Mouse (Mus musculus) spleen, postnatal 36 days (tissue): ENCODE results near the gene Fstl4.
"Not testable (repeated sequence)": the region's sequence is repeated elsewhere in the genome, so short reads cannot be mapped to it uniquely, and the experiment has no call there.

Source experiments
- DNase-seq, 2 experiments: peaks; one replicate each; pipeline ENCODE4 v3.0.0; 2022; ENCODE audit warnings: low spot score in 2 of 2, mixed read lengths in 1 of 2

Fstl4 gene

DNA sequence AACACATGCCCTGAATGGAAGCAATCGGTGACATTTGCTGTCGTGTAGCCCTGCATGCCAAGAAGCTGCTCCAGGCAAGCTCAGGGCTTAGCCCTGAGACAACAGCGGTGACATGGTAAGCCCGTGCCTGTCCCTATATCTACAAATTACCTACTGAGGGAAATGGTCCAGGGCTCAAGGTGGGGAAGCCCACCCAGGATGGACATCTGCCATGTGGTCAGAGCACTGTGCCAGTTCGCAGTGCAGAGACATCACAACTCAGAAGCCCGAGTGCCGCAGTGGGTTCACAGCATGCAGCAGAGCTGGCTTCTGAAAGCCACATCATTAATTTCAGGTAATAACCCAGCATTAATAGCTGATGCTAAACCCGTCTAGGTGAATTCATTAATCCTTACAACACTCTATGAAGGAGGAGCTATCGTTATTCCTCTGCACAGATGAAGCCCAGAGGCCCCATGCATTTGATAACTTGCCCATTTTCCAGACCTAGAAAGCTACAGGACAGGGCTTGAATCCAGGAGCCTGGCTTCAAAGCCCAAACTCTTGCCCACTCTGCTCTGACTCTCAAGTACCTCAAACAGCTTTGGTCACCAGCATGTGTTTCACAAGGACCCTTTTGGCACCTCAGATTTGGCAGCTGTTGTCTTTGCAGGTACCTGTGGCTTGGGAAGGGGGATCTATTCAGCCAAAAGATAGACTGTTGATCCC lies 321.6 kb downstream of the Fstl4 start:
- DNase-seq = no peak

- DNase-seq = not testable (repeated sequence)
Measured at GRCm38 (mm10) chr11:53087896-53088295, 323.5 kb downstream of the Fstl4 start.

DNA sequence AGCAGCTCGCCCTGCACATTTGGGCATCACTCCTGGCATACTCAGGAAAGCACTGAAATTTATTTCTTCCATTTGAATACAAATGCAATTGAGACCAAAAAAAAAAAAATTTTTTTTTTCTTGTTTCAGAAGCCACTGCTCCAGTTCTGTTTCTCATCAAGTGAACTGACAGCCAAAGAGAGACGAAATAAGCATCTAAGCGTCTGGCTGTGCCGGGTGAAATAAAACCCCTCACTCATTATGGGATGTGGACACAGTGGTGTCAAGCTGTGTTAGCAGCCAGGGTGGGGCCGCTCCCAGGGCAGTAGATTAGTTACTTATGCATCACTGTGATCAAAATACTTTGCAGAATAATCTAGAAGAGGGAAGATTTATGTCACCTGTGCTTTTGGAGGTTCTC lies 327.2 kb downstream of the Fstl4 start:
- DNase-seq = no peak

DNA sequence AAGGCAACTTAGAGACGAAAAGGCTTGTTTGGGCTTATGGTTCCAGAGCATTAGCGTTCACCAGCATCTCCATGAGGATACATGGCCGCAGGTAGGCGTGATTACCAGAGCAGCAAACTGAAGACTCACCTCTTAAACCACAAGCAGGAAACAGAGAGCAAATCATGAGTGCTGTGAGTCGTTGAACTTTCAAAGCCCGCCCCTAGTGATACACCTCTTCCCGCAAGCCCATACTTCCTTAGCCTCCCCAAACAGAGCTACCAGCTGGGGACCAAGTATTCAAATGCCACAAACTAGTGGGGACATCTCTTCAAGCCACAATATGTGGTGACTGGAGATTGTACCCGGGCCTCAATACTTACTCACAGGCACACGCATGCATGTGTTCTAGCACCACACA lies 332.4 kb downstream of the Fstl4 start:
- no peak for DNase-seq

GRCm38 (mm10) chr11:53097331-53097730 lies 332.9 kb downstream of the Fstl4 start:
- no peak for DNase-seq

DNA sequence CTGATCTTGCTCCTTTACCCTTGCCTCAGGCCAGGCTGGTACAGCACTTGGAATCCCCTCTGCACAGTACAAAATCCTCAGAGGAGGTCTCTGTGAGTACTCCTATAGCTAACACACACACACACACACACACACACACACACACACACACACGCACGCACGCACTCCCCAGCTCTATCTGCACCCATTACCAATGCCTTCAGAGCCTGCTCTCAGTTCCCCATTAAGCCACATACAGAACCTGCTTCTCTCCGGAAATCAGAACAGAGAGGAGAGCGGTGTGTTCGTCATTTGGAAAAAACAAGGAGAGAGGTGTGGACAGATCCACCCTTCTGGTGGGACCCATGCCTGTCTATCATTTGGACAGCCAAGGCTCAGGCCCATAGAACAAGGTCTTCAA lies 333.4 kb downstream of the Fstl4 start:
- DNase-seq = no peak

DNA sequence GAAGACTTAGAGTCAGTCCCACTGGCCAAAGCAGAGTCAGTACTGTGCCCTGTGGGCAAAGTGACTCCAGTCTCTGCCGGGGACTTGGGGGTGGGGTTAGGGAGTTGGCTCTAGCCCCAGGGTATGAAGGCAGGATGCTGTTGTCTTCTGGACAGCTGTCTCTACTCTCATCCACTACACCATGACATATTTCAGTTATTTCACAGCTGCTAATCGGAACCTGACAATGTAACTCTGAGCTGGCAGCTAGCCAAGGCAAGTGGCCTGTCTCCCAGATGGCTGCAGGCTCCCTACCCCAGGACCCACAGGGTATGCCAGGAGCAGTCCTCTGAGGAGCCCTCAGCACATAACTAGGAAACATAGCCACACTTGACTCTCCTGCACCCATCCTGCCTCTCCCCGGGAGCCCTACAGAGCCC lies 334.4 kb downstream of the Fstl4 start:
- no peak for DNase-seq

- DNase-seq = no peak
Measured at GRCm38 (mm10) chr11:53099322-53099721, 334.9 kb downstream of the Fstl4 start.

- DNase-seq = no peak
Measured at GRCm38 (mm10) chr11:53101732-53102131, 337.3 kb downstream of the Fstl4 start.

DNA sequence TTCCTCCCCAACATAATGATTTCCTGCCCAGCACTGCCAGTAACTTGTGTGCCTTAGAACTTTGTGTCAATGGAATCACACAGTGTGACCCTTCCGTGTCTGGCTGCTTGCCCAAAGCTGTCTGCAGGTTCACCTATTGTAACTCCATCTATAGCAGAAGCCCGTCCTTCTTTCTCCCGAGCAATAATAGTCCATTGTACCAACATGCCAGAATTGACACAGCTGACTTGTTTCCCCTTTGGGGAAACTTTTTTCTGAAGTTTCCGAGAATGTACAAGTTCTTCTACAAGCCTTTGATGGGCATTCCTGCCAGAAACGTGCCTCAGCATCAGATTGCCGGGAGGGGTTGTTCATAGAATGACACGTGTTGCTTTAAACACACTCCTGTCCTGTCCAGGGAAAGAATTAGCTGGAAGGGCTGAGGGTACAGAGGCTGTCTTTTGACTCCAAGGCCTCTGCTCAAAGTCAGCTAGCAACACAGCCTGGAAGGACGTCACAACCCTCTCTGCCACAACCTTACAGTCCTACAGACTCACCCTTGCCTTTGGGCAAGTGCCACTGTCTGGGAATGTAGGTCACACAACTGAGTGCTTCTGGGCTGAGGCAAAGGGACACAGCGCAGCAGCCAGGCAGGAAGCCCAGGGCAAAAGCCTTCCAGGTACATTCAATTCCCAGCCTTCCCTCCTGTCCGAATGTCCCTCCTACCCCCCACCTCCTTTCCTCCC lies 339.3 kb downstream of the Fstl4 start:
- no peak for DNase-seq

DNA sequence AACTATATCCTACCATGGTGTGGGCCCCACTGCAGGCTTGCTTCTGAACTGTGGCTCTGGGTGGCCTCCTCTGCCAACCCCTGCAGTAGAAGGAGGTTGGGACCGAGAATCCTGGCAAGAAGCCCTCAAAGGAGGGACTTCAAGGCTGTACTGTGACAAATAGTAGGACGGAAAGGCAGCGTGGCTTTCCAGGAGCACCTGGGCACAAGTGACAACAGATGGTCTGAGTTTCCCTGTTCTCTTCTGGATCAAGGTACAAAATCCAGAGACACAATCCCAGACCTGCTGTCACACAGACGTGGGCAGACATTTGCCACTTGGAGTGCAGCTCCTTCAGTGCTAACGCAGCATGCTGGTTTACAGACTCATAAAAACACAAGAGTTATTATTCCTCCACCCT lies 343.3 kb downstream of the Fstl4 start:
- DNase-seq = no peak

DNA sequence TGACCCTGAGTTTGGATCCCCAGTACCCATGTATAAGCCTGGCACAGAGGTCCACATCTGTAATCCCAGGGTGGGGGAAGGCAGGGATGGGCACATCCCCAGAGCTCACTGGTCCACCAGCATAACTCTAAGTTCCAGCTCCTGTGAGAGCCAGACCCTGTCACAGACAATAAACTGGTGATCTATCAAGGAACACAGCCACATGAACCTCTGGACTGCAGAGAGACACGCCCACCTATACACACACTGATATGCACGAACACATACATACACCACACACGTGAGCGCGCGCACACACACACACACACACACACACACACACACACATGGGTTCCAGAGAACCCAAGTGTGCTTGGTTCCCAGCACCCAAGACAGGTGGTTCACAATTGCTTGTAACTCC lies 344.4 kb downstream of the Fstl4 start:
- DNase-seq = no peak

DNA sequence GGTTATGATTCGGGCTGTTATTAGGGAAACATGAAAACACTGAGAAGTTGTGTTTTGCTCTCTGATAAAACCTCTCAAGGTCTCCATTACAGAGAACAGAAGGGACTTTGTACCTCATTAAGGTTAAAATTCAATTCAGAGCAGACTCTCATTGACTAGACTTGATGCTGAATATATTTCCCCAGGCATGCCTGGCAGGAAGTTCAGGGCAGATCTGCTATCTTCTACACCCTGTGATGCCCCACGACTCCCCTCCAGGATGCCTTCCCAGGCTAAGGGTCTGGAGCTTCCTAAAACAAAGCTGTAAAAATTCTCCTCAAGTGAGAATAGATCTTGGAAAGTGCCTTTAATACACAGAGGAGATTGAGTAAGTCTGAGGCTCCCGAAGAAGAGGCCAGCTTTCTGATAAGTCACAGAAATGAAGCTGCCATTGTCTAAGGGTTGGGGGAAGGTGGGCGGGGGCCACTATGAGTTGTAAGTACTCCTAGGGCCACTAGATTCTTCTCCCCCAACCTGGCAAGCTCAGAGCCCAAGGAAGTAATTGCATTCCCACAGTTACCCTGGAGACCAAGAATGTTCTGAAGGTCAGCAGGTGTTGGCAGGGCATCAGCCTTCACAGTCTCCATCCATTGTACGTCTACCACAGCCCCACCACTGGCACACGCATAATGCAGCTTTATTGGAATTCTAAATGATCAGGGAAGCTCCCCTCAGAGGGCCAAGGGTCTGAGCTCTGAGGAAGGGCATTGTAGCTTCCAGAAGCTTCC lies 345.4 kb downstream of the Fstl4 start:
- no peak for DNase-seq

GRCm38 (mm10) chr11:53115711-53116110 lies 351.3 kb downstream of the Fstl4 start:
- no peak for DNase-seq

DNA sequence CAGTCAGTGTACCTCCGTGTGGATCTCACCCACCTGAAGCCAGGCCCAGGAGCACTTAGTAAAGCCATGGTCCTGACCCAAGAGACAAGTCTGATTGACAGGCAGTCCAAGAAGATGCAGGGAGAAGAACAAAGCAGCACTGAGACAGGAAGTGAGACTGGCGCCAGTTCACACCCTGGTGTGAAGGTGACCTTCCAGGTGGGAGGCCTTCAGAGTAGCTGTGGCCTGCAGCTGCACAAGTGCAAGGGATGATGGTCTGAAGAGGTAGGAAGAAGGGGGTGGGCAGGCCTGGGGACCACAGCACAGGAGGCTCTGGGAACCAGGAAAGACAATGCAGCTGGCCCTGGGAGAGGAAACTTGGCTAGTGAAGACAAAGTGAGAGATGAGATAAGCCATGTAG lies 351.9 kb downstream of the Fstl4 start:
- no peak for DNase-seq

GRCm38 (mm10) chr11:53118226-53118965 lies 354.0 kb downstream of the Fstl4 start:
- DNase-seq = no peak

DNA sequence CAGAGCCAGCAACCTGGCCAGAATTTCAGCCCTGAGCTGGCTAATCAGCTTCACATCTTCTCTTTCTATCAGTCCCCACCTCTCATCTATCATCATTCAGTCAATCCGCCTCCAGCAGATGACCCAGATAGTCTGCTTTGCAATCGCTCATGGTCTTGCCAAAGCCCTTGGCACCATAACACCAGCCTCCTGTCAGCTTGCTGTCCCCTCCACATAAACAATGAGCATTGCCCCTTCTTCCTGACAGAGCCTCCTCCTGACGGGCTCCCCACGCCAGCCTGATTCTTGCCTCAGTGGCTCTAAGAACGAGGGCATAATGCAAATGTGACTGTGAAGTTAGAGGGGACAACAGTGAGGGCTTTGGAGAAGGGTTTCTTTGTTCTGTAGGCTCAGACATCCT lies 355.5 kb downstream of the Fstl4 start:
- DNase-seq = no peak

DNA sequence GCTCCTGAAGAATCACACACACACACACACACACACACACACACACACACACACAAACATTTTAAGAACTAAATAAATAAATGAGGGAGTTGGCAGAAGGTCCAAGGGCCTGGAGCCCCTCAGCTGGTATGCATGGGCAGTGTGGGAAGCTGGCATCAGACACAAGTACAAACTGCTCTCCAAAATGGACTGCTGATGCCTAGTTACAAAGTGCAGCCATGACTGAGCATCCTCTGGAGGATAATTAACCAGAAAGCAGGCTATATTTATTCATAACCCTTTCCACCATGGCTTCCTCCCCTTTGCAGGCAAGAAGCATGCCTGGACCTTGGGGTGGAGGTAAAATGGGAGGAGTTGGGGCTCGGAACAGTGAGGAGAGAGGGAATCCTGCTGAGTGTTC lies 356.8 kb downstream of the Fstl4 start:
- no peak for DNase-seq

DNA sequence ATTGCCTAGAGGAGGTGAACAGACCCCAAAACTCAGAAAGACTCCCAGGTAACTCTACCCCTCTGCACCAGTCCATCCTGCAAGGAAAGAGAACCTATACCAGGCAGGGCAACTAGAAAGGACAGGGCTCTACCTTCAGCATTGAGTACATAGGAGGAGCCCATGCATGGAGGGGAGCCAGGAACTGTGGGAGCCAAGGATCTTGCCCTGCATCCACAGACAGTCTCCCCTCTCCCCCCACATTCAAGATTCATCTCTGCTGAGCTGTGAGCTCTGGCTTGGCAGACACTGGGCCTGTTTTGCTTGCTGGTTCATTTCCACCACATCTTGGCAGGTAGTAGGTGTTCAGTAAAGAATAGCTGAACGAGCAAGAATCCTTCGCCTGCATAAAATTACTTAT lies 360.4 kb downstream of the Fstl4 start:
- DNase-seq = no peak

DNA sequence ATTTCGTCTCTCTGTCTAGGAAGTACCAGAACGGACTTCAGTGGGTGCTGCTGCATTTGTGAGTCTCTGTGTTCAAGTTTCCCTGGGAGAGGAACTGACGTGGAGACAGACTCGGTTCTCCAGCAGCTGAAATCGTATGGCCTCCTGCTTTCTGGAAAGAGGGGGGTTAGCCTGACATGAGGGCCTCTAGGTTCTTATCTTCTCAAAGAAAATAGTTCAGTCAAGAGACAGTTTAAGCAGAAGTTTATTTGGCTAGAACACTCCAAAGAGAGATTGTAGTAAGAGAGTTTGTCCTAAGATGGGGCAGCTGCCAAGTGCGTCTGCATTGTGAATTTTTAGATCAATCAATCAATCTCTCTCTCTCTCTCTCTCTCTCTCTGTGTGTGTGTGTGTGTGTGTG lies 362.2 kb downstream of the Fstl4 start:
- DNase-seq = no peak

DNA sequence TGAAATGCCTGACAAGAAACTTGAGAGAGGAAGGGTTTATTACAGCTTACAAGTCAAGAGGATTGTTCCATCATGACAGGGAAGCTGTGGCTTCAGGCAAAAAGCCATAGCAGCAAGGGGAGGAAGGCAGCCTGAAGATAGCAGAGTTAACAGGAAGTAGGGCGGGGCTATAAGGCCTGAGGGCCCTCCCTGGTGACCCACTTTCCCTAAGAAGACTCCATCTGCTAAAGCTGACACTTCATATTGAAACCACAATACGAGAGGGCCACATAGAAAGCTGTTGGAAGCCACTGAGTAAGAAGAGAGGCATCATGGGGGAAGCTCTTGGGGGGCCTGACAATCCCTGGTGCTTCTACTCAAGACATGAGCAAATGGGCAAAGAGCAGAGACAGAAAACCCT lies 364.2 kb downstream of the Fstl4 start:
- DNase-seq = no peak

GRCm38 (mm10) chr11:53132406-53133035 lies 368.1 kb downstream of the Fstl4 start:
- DNase-seq = peak in 1 of 2 experiments; percentile 7
